Mouse (Mus musculus) ES-Bruce4 (cell line): ENCODE measurements around the gene Col9a1. TPM values are rescaled to one million over a fixed set of nuclear protein-coding genes. Genes with fewer than 3 reads are reported as not detected.

Source experiments
- H3K27ac ChIP-seq: 2 replicates; pipeline ENCODE4 v1.5.1; 2012; ENCODE audit warnings: low read length, inconsistent platforms; ENCODE audit not compliant: insufficient read depth
- H3K27me3 ChIP-seq: 2 replicates; pipeline ENCODE4 v1.6.1; 2012; ENCODE audit warnings: mild to moderate bottlenecking, low read length, inconsistent platforms; ENCODE audit not compliant: control insufficient read depth, poor library complexity, insufficient read depth, severe bottlenecking
- H3K36me3 ChIP-seq: 2 replicates; pipeline ENCODE4 v1.6.1; 2012; ENCODE audit warnings: inconsistent platforms, mild to moderate bottlenecking, low read length, moderate library complexity; ENCODE audit not compliant: control insufficient read depth, poor library complexity, insufficient read depth, severe bottlenecking
- H3K4me1 ChIP-seq: one replicate; pipeline ENCODE4 v1.8.1; 2011; ENCODE audit warnings: low read length; ENCODE audit not compliant: control insufficient read depth, insufficient read depth
- H3K4me3 ChIP-seq: 2 replicates; pipeline ENCODE4 v1.5.1; 2011; ENCODE audit warnings: low read depth, mild to moderate bottlenecking, low read length
- H3K9ac ChIP-seq: 2 replicates; pipeline ENCODE4 v1.6.1; 2012; ENCODE audit warnings: low read depth, mild to moderate bottlenecking, inconsistent platforms; ENCODE audit not compliant: poor library complexity, severe bottlenecking
- H3K9me3 ChIP-seq: replicated peaks from 2 replicates; pipeline ENCODE4 v1.6.1; 2012; ENCODE audit warnings: mild to moderate bottlenecking, low read length, inconsistent platforms; ENCODE audit not compliant: control insufficient read depth, poor library complexity, insufficient read depth, severe bottlenecking
- CTCF ChIP-seq: IDR thresholded peaks from one replicate; pipeline ENCODE4 v1.8.1; 2011; ENCODE audit warnings: low read depth, low read length
- EP300 ChIP-seq: IDR thresholded peaks from 2 replicates; pipeline ENCODE4 v1.6.1; 2011; ENCODE audit warnings: low read depth, low read length; ENCODE audit not compliant: insufficient read depth
- POLR2A ChIP-seq: IDR thresholded peaks from one replicate; pipeline ENCODE4 v1.8.1; 2011; ENCODE audit warnings: low read length; ENCODE audit not compliant: insufficient read depth
- polyA plus RNA-seq: library from polyadenylated mRNA; stranded (reverse); fragments of >200 nt; gene quantifications from 2 replicates; pipeline ENCODE4 v1.2.4, GENCODE M21; 2011; ENCODE audit warnings: low read depth; ENCODE audit not compliant: missing spikeins, insufficient read depth, insufficient read length

Col9a1 gene
- polyA plus RNA-seq, 1 experiment: not detected

GRCm38 (mm10) chr1:24175761-24176160, 1.6 kb upstream of the Col9a1 start:
- no peak overlapping the region for H3K9ac ChIP-seq
- no peaks in the 10 kb centered on the region for H3K9me3 ChIP-seq
- H3K4me3 ChIP-seq: no peak overlapping the region
- no peak overlapping the region for H3K27ac ChIP-seq
- no peaks in the 10 kb centered on the region for H3K4me1 ChIP-seq
- no peaks in the 10 kb centered on the region for H3K36me3 ChIP-seq
- H3K27me3 ChIP-seq: no peaks in the 10 kb centered on the region
- no peak for TF ChIP-seq POLR2A
- no peak for TF ChIP-seq EP300
- TF ChIP-seq CTCF: no peak

- Histone ChIP-seq H3K36me3 (no peaks in the 10 kb centered on the region), H3K9me3 (no peaks in the 10 kb centered on the region)
- TF ChIP-seq POLR2A: no peak
- TF ChIP-seq CTCF: no peak
- no peak for TF ChIP-seq EP300
These were observed 2.4 kb downstream of the Col9a1 start for GRCm38 (mm10) chr1:24179856-24180255.

GRCm38 (mm10) chr1:24184981-24185380, 7.6 kb downstream of the Col9a1 start:
- H3K9ac ChIP-seq: no peak overlapping the region
- TF ChIP-seq POLR2A (no peak), EP300 (no peak), CTCF (no peak)
- H3K36me3 ChIP-seq: no peaks in the 10 kb centered on the region

More at GRCm38 (mm10) chr1:24179856-24180255, 2.4 kb downstream of the Col9a1 start:
- H3K27ac ChIP-seq: no peak overlapping the region
- H3K27me3 ChIP-seq: no peaks in the 10 kb centered on the region
- no peak overlapping the region for H3K4me3 ChIP-seq
- no peaks in the 10 kb centered on the region for H3K4me1 ChIP-seq
- H3K9ac ChIP-seq: no peak overlapping the region

DNA sequence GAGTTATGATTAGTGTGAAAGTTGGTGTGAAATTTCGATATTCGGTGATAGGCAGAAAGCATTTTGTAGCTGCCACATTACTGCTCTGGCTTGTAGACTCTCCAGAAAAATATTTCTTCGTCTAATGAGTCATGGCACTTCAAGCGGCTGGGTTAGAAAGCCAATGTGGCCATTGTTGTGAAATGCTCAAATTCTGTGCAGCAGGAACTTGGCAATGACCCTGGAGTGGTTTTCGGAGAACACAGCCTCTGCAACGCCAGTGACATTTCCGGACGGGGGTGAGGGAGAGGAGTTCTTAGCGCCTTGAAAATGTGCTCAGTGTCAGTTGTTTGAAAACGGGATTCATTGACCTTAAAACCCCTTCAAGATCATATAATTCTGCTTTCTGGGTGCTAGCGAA, 9.6 kb downstream of the Col9a1 start:
- H3K36me3 ChIP-seq: no peaks in the 10 kb centered on the region
- H3K27ac ChIP-seq: no peak overlapping the region
- no peak overlapping the region for H3K9ac ChIP-seq
- no peaks in the 10 kb centered on the region for H3K27me3 ChIP-seq
- H3K9me3 ChIP-seq: no peaks in the 10 kb centered on the region
- H3K4me3 ChIP-seq: no peak overlapping the region
- TF ChIP-seq CTCF: no peak
- TF ChIP-seq POLR2A: no peak
- no peak for TF ChIP-seq EP300
- H3K4me1 ChIP-seq: no peaks in the 10 kb centered on the region

More at GRCm38 (mm10) chr1:24184981-24185380, 7.6 kb downstream of the Col9a1 start:
- Histone ChIP-seq H3K27ac (no peak overlapping the region), H3K9me3 (no peaks in the 10 kb centered on the region), H3K27me3 (no peaks in the 10 kb centered on the region), H3K4me3 (no peak overlapping the region), H3K4me1 (no peaks in the 10 kb centered on the region)

- no peaks in the 10 kb centered on the region for H3K9me3 ChIP-seq
- no peak for TF ChIP-seq EP300
- no peak for TF ChIP-seq POLR2A
- no peak for TF ChIP-seq CTCF
- no peak overlapping the region for H3K4me3 ChIP-seq
- no peaks in the 10 kb centered on the region for H3K27me3 ChIP-seq
- H3K4me1 ChIP-seq: no peaks in the 10 kb centered on the region
- no peaks in the 10 kb centered on the region for H3K36me3 ChIP-seq
- H3K9ac ChIP-seq: no peak overlapping the region
- no peak overlapping the region for H3K27ac ChIP-seq
These were observed 14.3 kb downstream of the Col9a1 start for GRCm38 (mm10) chr1:24191668-24192067.

DNA sequence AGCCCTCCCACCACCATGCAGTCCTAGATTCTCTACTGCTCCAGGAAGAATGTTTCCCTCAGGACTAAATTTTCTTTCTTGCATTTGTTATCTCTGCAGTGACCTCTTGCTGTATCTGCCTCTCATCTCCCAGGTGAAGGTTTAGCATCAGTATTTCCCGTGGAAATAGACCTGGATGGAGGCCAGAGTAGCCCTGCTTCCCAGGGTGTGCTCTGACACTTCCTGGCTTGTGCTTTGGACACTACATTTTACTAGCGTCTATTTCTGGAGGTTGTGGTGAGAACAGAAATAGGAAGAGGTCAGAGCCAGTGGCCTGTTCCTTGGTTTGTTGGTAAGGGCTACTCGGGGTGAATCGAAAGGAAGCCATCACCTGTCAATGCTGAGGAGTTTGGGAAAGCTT, 16.7 kb downstream of the Col9a1 start:
- Histone ChIP-seq H3K27ac (no peak overlapping the region), H3K4me3 (no peak overlapping the region), H3K9me3 (no peaks in the 10 kb centered on the region), H3K9ac (no peak overlapping the region), H3K27me3 (no peaks in the 10 kb centered on the region), H3K4me1 (no peaks in the 10 kb centered on the region), H3K36me3 (no peaks in the 10 kb centered on the region)
- no peak for TF ChIP-seq POLR2A
- TF ChIP-seq EP300: no peak
- no peak for TF ChIP-seq CTCF
